Mouse (Mus musculus): ENCODE data around the gene Oip5.
"Not testable (repeated sequence)": the region's sequence is repeated elsewhere in the genome, so short reads cannot be mapped to it uniquely, and the experiment has no call there.

The Oip5 gene

DNA sequence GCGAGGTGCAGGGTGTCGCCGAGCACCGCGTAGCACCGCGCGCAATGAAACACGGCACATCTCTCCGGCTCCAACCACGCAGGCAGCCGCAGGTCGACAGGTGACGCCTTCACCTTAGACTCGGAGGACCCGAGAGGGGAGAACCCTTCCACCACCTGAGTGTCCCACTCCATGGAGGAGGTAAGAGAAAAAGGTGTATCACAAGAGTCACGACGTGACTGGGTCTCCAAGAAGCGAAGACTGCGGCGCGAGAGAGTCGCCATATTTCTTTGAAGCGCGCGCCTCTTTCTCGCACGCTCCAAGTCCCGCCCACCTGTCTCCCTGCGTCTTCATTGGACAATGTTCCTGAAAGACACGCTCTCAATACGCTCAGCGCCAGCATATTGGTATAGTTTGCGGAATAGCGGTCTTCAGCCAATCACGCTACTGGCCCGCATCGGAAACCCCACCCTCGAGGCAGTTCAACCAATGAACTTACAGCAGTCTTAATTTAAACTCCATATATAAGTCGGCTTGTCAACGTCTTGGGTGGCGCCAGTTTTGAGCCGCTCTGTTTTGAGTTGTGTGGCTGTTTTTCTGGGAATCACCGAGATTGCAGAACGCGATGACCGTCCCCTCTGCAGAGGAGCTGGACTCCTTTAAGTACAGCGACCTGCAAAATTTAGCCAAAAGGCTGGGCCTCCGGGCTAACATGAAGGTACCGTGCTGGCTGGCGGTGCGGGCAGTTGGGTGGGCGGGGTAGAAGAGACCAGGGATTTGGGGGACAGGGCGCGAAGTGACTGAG is at the start of gene Oip5, which contains the start of gene Nusap1:
Gene Oip5 (minus strand): TSS at position 271 of the 784 bp plus-strand sequence.
Gene Nusap1 (plus strand): TSS at position 100 of the 784 bp plus-strand sequence.
- peak; percentile 93 to 97 for DNase-seq (ENCODE audit: low spot score in 2 of 2)

DNA sequence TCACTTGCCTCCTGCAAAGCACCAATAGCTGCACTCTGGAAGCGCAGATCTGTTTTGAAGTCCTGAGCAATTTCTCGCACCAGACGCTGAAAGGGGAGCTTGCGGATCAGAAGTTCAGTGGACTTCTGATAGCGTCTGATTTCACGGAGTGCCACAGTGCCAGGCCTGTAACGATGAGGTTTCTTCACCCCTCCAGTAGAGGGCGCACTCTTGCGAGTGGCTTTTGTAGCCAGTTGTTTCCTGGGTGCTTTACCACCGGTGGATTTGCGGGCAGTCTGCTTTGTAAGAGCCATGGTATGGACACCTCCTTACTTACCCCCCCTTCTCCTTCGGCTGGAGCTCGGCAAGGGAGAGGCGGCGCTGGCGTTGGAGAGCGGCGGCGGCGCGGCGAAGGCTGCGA is 47.5 kb upstream of the Oip5 start:
- DNase-seq (ENCODE audit: low spot score in 2 of 2): not testable (repeated sequence)

DNA sequence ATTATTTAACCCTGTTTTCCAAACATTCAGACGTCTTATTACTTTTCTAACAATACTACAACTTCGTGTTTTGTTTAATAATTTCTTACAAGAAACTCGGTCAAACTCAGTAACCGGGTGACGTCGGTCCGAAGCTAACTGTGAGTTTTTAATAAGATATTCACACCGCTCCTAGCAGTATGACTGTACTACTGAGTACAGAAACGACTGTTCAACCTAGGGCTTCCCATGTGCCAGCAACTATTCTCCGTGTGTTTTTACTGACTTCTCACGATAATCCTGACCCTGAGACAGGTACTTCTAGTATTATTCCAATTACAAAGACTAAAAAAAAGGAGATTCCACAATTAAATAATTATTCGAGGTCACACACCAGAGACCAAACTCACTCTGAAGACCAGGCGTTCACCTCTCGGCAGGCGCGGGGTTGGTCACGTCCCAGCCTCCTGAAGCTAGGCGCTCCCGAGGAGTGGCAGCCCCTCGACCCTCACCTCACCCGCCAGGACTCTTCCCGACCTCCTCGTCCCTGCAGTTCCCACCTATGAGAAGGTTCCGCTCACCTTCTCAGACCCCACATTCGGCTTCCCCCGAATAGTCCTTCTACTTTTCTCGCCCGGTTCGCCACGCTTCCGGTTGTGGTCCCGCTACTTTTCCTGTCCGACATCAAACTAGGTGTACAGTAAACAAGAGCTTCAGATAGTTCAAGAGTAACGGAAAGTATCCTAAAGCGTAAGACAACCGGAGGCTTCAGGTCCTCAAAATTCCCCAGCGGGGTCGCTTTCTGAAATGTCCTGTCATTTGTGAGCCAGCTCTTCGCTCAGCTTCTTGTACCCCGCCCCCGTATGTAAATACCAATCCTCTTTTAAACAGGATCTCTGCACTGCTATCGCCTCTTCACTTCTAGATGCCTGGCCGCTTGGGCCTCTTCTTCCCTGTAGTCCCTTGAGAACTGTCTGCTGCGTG is 44.2 kb upstream of the Oip5 start, which contains the start of gene Ndufaf1:
Gene Ndufaf1 (minus strand): TSS at position 608 of the 963 bp plus-strand sequence.
- DNase-seq (ENCODE audit: low spot score in 2 of 2): peak; percentile 67 to 70

DNA sequence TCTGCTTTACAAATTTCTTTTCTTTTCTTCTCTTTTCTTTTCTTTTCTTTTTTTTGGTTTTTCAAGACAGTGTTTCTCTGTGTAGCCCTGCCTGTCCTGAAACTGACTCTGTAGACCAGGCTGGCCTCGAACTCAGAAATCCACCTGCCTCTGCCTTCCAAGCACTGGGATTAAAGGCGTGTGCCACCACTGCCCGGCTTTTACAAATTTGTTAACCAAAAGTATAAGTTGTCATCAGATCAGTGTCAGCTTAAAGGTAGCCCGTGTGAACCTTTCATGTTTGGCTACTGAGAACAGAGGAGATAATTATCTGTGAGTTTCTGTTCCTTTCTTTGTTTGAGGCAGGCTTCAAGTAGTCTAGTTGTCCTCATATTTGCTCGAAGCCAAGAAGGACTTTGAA is 26.0 kb upstream of the Oip5 start:
- no peak for DNase-seq (ENCODE audit: low spot score in 2 of 2)

DNA sequence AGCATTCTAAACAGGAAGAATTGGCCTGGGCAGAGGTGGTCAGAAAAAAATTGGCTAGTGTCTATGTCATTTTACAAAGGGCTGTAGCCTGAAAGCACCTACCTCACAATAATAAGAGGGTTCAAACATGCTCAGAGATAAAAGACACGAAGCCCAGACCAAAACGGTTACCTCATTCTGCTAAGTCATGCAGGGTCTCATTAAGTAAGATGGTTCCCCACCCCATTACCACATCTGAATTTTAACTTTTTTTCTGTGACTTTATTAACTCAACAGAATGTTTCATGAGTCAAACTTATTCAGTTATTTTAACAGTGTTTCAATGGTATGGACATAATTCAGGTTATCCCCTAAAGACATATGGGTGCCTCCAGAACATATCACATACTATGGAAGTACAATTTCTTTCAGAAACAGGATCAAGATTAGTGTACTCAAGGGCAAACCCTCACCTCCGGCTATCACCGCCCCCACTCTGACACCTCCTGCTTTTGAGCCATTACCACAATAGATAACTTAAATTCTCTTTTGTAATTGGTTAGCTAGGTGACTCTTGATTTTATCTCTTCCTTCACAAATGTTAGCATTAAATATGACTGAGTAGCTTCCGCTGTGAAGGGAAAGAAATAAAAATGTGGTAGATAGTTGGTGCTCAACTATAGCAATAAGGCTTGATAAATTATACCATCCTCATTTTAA is 23.1 kb upstream of the Oip5 start:
- no peak for DNase-seq (ENCODE audit: low spot score in 2 of 2)

DNA sequence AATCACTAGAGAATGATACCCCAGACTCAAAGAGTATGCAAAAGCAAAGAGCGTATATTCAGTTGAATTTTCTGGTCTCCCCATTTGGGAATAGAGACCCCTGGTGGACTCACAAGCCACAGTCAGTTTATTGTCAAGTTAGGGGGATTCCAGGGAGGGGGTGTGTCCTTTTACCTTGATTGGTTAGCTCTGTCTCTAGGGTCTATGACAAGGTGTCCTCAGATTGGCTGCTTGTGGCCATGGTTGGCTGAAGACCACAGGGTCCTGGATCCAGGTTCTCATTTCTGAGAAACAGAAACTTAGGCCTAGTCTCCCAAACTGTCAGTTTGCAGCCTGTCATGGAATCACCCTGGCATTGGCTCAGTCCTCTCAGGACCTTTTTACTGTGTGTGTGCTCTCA is 18.5 kb upstream of the Oip5 start:
- no peak for DNase-seq (ENCODE audit: low spot score in 2 of 2)

DNA sequence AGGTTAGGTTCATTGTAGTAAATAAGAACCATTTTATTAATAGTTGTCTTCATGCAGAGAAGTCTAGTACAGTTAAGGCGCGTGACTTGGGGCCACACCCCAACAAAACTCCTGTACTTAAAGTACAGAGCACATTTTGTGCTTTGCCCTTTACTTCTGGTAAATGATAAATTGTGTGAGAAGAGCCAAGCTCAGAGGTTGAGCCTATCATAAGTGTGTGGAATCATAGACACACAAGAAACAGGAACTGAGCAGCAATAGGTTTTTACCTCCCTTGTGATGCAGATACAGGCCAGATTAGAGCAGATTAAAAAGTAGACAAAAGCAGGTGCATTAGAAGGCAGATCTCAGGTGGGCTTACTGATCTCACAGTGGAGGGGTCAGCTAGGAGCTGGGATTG is 3.0 kb upstream of the Oip5 start:
- DNase-seq (ENCODE audit: low spot score in 2 of 2): no peak

DNA sequence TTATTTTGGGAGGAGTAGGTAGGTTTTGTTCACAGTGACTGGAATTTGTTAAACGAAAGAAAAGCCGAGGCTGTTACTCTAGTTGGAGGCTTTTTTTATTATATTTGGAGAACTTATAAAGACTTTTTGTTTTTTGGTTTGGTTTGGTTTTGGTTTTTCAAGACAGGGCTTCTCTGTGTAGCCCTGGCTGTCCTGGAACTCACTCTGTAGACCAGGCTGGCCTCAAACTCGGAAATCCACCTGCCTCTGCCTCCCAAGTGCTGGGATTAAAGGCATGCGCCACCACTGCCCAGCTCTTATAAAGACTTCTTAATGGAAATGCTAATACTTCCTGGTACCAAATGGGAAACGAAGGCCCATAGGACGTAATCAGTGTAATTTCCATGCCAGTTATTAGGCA is 733 bp upstream of the Oip5 start:
- not testable (repeated sequence) for DNase-seq (ENCODE audit: low spot score in 2 of 2)

DNA sequence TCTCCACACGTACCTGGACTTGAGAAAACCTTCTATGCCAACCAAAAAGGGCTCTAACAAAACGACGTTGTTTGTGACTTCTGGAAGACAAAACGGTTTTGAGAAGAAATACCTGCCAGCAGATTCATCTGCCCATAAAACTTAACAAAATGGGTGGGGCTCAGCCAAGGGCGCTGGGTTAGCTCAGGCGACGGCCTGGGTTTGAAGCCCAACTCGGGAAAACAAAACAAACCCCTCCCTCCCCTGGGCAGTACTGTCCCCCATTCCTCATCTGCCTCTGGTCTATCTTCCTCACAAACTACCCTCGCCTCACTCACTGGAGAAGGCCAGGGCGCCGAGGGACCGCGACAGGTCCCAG is 449 bp downstream of the Oip5 start:
- no peak for DNase-seq (ENCODE audit: low spot score in 2 of 2)

DNA sequence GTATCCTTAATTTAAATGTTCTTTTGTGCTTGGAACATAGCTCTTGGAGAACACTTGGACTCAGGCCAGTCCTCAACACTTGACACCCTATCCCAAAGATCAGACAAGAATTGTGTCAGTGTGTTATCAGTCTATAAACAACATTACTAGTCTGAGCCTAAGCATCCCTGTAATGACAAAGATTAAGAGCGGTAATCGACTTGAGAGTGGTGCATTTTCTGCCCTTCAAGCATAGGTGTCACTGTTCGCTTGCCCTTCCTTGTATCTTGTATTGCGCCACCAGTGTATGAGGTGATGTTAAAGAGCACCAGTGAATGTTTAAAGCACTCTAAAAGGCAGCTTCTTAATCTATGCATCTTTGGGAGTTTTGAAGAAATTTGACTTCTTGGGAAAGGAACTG is 11.2 kb downstream of the Oip5 start:
- no peak for DNase-seq (ENCODE audit: low spot score in 2 of 2)

DNA sequence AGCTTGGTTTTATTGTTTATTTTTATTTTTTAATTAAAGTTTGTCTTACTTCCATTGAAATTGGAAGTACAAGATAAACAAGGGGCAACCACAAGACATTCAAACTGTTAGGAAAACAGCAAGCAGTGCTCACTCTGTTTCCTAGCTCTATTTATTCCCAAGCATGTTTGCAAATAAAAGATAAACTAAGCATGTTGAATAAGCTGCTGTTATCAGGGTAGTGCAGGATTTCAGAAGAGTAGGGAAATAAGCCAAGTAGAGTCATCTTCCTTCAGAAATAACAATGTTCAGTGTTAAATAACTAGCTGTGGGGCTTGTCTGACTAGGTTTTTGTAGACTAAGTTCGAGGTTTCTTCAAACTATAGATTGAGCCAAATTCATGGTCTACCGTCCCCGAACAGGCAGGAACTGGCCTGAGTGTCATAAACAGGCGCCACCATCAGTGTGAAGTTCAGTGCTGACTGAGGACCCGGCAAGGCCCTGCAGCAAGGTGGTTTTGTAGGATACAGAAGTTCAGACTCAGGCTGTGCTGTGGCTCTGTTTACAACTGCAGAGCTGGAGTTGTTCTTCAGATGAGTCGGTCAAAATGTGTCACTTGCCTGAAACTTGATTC is 12.8 kb downstream of the Oip5 start:
- DNase-seq (ENCODE audit: low spot score in 2 of 2): no peak

DNA sequence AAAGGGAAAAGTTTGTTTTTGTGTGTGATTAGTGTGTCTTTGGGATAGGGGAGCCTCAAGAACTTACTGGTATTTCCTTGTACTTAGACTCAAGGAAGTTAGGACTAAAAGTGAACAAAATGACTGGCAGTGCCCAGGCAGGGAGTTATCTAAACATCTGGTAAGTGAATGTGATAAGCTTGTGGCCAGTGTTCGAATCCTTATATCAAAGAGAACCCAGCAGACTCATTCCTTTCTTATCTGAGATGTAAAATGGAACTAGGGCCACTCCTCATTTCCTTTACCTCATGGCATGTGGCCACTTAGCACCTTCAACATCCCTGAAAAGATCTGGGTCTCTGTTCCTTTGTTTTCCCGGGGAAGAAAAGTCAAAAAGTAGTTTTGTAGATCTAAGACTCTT is 14.4 kb downstream of the Oip5 start:
- no peak for DNase-seq (ENCODE audit: low spot score in 2 of 2)

DNA sequence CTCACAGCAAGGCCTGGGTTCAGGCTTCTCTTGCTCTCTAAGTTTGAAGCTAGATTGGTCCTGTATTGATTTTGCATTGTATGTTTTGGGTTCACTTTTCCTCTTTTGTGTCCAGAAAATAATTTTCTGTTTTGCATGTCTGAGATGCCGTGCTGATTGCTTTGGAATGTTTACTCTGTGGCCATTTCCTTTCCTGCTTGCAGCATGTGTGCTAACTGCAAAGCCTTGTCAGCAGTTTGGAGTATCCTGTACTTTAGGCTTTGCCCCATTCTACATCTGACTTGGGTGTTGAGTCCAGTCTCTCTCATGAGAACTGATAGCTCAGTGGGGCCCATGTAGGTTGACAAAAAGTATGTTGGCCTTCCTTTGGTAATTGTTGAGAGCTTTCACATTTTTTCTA is 15.8 kb downstream of the Oip5 start:
- no peak for DNase-seq (ENCODE audit: low spot score in 2 of 2)

DNA sequence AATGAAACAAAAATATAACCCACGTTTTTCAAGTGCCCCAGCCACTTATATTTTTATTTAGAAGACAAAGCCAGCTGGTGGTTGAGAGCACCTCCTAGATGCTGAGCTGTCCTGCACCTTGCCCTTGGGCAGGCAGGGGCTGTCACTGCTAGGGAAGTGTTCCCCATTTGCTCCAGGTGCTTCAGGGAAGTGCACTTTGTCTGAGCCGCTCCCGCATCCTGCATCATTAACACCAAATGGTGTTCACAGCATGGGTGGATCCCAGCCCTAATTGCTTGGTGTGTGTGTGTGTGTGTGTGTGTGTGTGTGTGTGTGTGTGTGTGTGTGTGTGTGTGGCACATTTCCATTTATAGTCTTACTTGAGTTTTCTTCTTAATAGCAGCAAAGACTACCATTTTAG is 16.7 kb downstream of the Oip5 start:
- not testable (repeated sequence) for DNase-seq (ENCODE audit: low spot score in 2 of 2)

DNA sequence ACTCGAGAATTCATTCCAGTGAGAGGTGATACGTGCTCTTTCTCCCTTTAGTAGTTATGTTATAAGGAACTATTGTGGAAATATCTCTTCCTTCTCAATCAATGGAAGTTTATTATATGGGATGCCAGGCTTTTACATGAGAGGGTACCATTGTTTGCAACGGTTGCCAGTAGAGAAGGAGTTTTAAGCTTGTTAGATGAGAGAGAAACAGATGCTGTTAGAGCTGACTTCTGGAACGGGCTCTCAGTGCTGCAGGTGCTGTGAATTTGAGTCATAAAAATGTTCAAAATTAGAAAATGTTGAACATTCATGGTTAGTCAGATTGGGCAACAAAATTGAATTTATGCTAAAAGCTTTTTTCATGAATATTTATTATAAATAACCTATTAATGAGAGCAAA is 17.2 kb downstream of the Oip5 start:
- peak in 1 of 2 experiments; percentile 26 for DNase-seq (ENCODE audit: low spot score in 2 of 2)

DNA sequence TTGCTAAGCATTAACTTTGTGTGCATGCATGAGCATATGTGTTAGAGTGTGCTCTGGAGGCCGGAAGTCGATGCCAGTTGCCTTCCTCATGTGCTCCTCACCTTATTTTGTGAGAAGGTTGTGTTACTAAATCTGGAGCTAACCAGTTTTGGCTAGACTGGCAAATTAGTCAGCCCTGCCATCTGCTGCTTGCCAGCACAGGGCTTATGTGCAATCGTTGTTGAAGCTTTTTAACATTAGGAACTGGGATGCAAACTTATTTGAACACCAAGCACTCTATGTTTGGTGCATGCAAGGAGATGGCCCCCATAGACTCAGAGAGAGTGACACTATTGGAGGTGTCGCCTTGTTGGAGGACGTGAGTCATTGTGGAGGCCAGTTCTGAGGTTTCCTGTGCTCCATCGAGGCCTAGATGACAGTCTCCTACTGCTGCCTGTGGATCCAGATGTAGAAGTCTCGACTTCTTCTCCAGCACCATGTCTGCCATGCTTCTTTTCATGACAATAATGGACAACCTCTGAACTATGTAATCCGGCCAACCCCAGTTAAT is 21.4 kb downstream of the Oip5 start:
- DNase-seq (ENCODE audit: low spot score in 2 of 2): peak; percentile 24 to 38

DNA sequence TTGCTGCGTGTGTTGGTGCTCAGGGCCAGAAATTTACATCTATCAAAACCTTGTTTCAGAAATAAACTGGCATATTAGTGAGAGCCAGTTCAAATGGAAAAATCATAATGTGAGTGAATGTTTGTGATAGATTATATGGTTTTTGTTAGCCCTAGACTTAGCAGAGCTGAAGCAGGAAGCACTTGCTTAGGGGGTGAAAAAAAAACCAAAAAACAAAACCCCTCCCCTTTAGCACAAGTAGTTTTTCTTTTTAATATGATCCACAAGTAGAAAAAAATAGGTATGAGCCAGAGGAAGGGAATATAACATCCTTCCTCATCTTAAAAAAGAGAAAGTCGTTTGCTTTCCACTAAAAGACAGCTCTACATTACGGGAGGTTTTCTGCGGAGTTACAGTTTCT is 23.0 kb downstream of the Oip5 start:
- DNase-seq (ENCODE audit: low spot score in 2 of 2): no peak

DNA sequence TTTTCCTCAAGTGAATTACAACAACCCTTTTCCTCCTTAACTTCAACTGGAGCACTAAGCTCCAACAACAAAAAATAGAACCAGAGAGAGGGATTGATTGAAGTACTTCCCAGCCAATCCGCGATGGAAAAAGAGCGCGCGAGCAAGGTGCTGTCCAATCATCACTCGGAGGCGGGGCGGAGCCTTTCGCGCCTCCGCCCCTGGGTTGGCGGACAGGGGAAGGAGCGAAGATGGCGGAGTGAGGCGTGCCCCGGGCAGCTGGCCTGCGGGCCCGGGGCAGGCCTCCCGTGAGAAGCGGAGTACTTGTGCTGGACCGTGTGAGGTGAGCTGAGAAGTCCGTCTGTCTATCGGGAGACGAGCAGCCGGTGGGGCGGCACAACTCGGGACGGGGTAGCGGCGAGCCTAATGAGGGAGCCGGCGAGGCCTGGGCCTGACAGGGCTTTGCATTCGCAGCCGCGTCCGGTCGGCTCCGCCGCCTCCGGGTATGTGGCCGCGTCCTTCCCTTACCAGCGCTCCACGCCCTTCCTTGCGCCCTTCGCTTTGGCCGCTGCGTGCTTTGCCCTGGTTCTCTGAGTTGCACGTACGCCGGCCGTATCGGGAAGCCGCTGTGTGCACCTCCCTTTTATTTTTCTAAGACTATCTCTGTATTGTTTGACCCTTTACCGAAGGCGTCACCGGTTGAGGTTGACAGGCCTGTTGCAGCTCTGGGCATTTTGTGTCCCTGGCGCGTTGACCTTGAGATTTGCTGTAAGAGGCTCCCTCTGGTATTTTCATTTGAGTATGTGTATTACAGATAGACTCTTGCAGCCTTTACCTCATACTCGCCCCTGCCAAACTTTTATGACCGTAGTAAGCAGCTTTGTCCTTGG is 23.9 kb downstream of the Oip5 start:
- DNase-seq (ENCODE audit: low spot score in 2 of 2): peak; percentile 94 to 96

DNA sequence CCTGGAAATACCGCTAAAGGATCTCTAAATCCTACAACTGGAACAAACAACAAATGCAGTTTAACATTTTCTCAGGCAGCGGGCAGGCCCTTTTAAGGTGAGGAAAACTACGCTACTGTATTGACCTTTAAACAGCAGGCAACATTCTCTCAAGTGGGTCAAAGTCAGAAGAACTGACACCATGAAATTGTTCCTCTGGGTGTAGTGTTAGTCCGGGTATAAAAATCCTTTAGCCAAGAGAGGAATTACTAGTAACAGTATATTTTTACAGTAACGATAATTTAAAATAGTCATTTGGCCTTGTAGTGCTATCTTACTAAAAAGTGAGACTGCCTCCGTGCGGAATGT is 24.5 kb downstream of the Oip5 start:
- no peak for DNase-seq (ENCODE audit: low spot score in 2 of 2)

DNA sequence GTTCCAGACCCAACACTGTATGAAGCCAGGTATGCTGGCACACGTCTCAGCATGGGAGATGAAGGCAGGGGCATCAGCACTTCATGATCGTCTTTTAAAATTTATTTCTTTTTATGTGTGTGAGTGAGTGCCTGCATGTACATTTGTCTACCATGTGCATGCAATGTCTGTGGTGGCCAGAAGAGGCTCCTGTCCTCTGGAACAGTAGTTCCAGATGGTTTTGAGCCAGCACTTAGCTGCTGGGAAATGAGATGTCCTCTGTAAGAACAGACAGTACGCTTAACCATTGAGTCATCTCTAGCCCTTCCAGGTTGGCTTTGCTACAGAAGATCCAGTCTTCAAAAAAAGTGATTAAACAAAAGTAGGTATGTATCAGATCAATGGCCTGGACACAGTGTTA is 27.0 kb downstream of the Oip5 start:
- no peak for DNase-seq (ENCODE audit: low spot score in 2 of 2)

All from right cerebral cortex, postnatal 36 days (tissue).